Comparison of ENCODE assay signal across 9 mouse cellular contexts in genomic region chr9:50660431-50660830, GRCm38 (mm10). TPM values are rescaled to one million over a fixed set of nuclear protein-coding genes. Genes with fewer than 3 reads are reported as not detected.
DNase-seq lines count a peak whose midpoint lies in the region; ATAC-seq and TF ChIP-seq lines count a peak whose summit lies in the region.
"Had no signal": no experiment of that assay in that cellular context is flagged by ENCODE, and none has a peak within 500 bp of the region (broad histone marks: within the 10 kb centered on the region; RNA-seq: fewer than 3 reads in every experiment).

No protein-coding gene starts in this region.

- WGBS in cerebellum, adult 2 months, result 5% methylated on average over 12 of the region's 12 CpGs
- 18% methylated on average over 12 of the region's 12 CpGs for WGBS in forebrain, embryonic 11.5 days
- 24% methylated on average over 12 of the region's 12 CpGs for WGBS in hindbrain, embryonic 10.5 days
- WGBS in limb, embryonic 13.5 days, result 14% methylated on average over 12 of the region's 12 CpGs
- WGBS in midbrain, embryonic 15.5 days, result 17% methylated on average over 12 of the region's 12 CpGs

- no peak for TF ChIP-seq CTCF in cerebellum, adult 2 months (IDR thresholded peaks at IDR 0.05; ENCODE audit: borderline replicate concordance, insufficient read depth, low read depth, low read length)

- peak; percentile 35 to 38 for DNase-seq in cerebellum, adult 2 months
- DNase-seq in cerebellum, adult 8-10 months, result no peak
- DNase-seq in adrenal gland, postnatal 14 days, result peak; percentile 74
- DNase-seq in forebrain, embryonic 11.5 days (ENCODE audit: low spot score), result no peak
- peak; percentile 30 for DNase-seq in hindbrain, embryonic 10.5 days (ENCODE audit: low spot score)
- DNase-seq in thymus, postnatal 14 days, result peak; percentile 55

- TF ChIP-seq POLR2A in cerebellum, adult 2 months (IDR thresholded peaks at IDR 0.05; ENCODE audit: borderline replicate concordance, insufficient read depth, low read length), result no peak

- ATAC-seq in forebrain, embryonic 11.5 days (replicated peaks; ENCODE audit: low FRiP score), result no peak
- ATAC-seq in limb, embryonic 13.5 days (ENCODE audit: low FRiP score, low read depth), result no peak
- ATAC-seq in midbrain, embryonic 15.5 days (replicated peaks), result no peak

- H3K4me2 ChIP-seq in forebrain, embryonic 11.5 days (ENCODE audit: low read depth, low read length, severe bottlenecking), result peak overlapping the region; percentile 84
- peak overlapping the region; percentile 80 for H3K4me2 ChIP-seq in limb, embryonic 13.5 days (replicated peaks)
- H3K4me2 ChIP-seq in midbrain, embryonic 15.5 days, result peak overlapping the region; percentile 77

- H3K9ac ChIP-seq in forebrain, embryonic 11.5 days (ENCODE audit: low read length), result no peak overlapping the region
- H3K9ac ChIP-seq in limb, embryonic 13.5 days, result peak overlapping the region; percentile 93; the same call in 1 of the 2 replicates
- no peak overlapping the region; the same call in 1 of the 2 replicates for H3K9ac ChIP-seq in midbrain, embryonic 15.5 days

- peak overlapping the region; percentile 66 for H3K27ac ChIP-seq in cerebellum, adult 2 months (ENCODE audit: insufficient read depth, low read length)
- H3K27ac ChIP-seq in forebrain, embryonic 11.5 days (ENCODE audit: low read depth, low read length), result no peak overlapping the region
- H3K27ac ChIP-seq in hindbrain, embryonic 10.5 days, result no peak overlapping the region
- no peak overlapping the region for H3K27ac ChIP-seq in limb, embryonic 13.5 days
- H3K27ac ChIP-seq in midbrain, embryonic 15.5 days, result no peak overlapping the region; the same call in 1 of the 2 replicates

- H3K36me3 ChIP-seq in forebrain, embryonic 11.5 days (ENCODE audit: control insufficient read depth, insufficient read depth, low read length), result no peaks in the 10 kb centered on the region; the same call in 1 of the 2 replicates
- peaks cover 31% of the 10 kb centered on the region for H3K36me3 ChIP-seq in hindbrain, embryonic 10.5 days
- peaks cover 25% of the 10 kb centered on the region for H3K36me3 ChIP-seq in limb, embryonic 13.5 days
- peaks cover 23% of the 10 kb centered on the region for H3K36me3 ChIP-seq in midbrain, embryonic 15.5 days (replicated peaks)

- H3K4me1 ChIP-seq in cerebellum, adult 2 months (ENCODE audit: control insufficient read depth, insufficient read depth, low read length), result peaks cover 3% of the 10 kb centered on the region; the same call in 1 of the 2 replicates
- peaks cover 2% of the 10 kb centered on the region; the same call in 1 of the 2 replicates for H3K4me1 ChIP-seq in forebrain, embryonic 11.5 days (replicated peaks; ENCODE audit: control insufficient read depth, insufficient read depth, low read length)
- peaks cover 18% of the 10 kb centered on the region for H3K4me1 ChIP-seq in hindbrain, embryonic 10.5 days (replicated peaks)
- peaks cover 14% of the 10 kb centered on the region for H3K4me1 ChIP-seq in limb, embryonic 13.5 days
- peaks cover 21% of the 10 kb centered on the region for H3K4me1 ChIP-seq in midbrain, embryonic 15.5 days

- H3K4me3 ChIP-seq in cerebellum, adult 2 months (replicated peaks; ENCODE audit: insufficient read depth, low read depth, low read length), result peak overlapping the region; percentile 82
- H3K4me3 ChIP-seq in forebrain, embryonic 11.5 days (ENCODE audit: low read depth, low read length), result peak overlapping the region; percentile 84
- peak overlapping the region; percentile 96 for H3K4me3 ChIP-seq in hindbrain, embryonic 10.5 days
- H3K4me3 ChIP-seq in limb, embryonic 13.5 days, result peak overlapping the region; percentile 93
- H3K4me3 ChIP-seq in midbrain, embryonic 15.5 days, result peak overlapping the region; percentile 68

- no peaks in the 10 kb centered on the region for H3K9me3 ChIP-seq in forebrain, embryonic 11.5 days (ENCODE audit: control insufficient read depth, low read length)
- no peaks in the 10 kb centered on the region for H3K9me3 ChIP-seq in hindbrain, embryonic 10.5 days
- H3K9me3 ChIP-seq in limb, embryonic 13.5 days, result no peaks in the 10 kb centered on the region
- no peaks in the 10 kb centered on the region for H3K9me3 ChIP-seq in midbrain, embryonic 15.5 days

- no peaks in the 10 kb centered on the region for H3K27me3 ChIP-seq in cerebellum, adult 2 months (ENCODE audit: control insufficient read depth, insufficient read depth, low read length)
- H3K27me3 ChIP-seq in forebrain, embryonic 11.5 days (ENCODE audit: control insufficient read depth, insufficient read depth, low read length), result no peaks in the 10 kb centered on the region
- H3K27me3 ChIP-seq in hindbrain, embryonic 10.5 days (ENCODE audit: insufficient read depth, poor library complexity, severe bottlenecking), result no peaks in the 10 kb centered on the region
- H3K27me3 ChIP-seq in limb, embryonic 13.5 days, result no peaks in the 10 kb centered on the region
- no peaks in the 10 kb centered on the region for H3K27me3 ChIP-seq in midbrain, embryonic 15.5 days (replicated peaks)
- H3K27me3 ChIP-seq: Patski had no signal

RNA-seq across cellular contexts. Expression of gene Dlat, which starts 0.9 kb away (rescaled TPM):
- 78.4 and 82.3 TPM in 2 replicates for polyA plus RNA-seq in cerebellum, adult 2 months (2012; rRNA removed)
- total RNA-seq in adrenal gland, postnatal 14 days (2021), result 252 and 279 TPM in 2 replicates
- 53.2 and 57.7 TPM in 2 replicates for polyA plus RNA-seq in forebrain, embryonic 11.5 days (2014; fragmentation: Nextera tagmentation; extraction: Ambion mirVana)
- polyA plus RNA-seq in hindbrain, embryonic 10.5 days (2016; fragmentation: Nextera tagmentation; extraction: Ambion mirVana), result 43.9 and 53.9 TPM in 2 replicates
- 41.4 and 45.4 TPM in 2 replicates for polyA plus RNA-seq in limb, embryonic 13.5 days (2015; fragmentation: Nextera tagmentation; extraction: Ambion mirVana)
- polyA plus RNA-seq in midbrain, embryonic 15.5 days (2015; fragmentation: Nextera tagmentation; extraction: Ambion mirVana), result 43.9 and 51.9 TPM in 2 replicates

RNA-seq across cellular contexts. Expression of gene Nkapd1, which starts 43.2 kb away (rescaled TPM):
- 11.4 and 12.3 TPM in 2 replicates for polyA plus RNA-seq in cerebellum, adult 2 months (2012; rRNA removed)
- total RNA-seq in adrenal gland, postnatal 14 days (2021), result 24.3 and 25.3 TPM in 2 replicates
- polyA plus RNA-seq in forebrain, embryonic 11.5 days (2014; fragmentation: Nextera tagmentation; extraction: Ambion mirVana), result 23.3 and 24.3 TPM in 2 replicates
- polyA plus RNA-seq in hindbrain, embryonic 10.5 days (2016; fragmentation: Nextera tagmentation; extraction: Ambion mirVana), result 19.0 and 21.4 TPM in 2 replicates
- 24.5 and 26.9 TPM in 2 replicates for polyA plus RNA-seq in limb, embryonic 13.5 days (2015; fragmentation: Nextera tagmentation; extraction: Ambion mirVana)
- polyA plus RNA-seq in midbrain, embryonic 15.5 days (2015; fragmentation: Nextera tagmentation; extraction: Ambion mirVana), result 20.0 and 20.3 TPM in 2 replicates

RNA-seq across cellular contexts. Expression of gene Pih1d2, which starts 43.3 kb away (rescaled TPM):
- 1.8 and 2.3 TPM in 2 replicates for polyA plus RNA-seq in cerebellum, adult 2 months (2012; rRNA removed)
- total RNA-seq in adrenal gland, postnatal 14 days (2021), result 1.6 and 1.9 TPM in 2 replicates
- polyA plus RNA-seq in forebrain, embryonic 11.5 days (2014; fragmentation: Nextera tagmentation; extraction: Ambion mirVana), result 7.2 and 8.6 TPM in 2 replicates
- 9.4 and 9.6 TPM in 2 replicates for polyA plus RNA-seq in hindbrain, embryonic 10.5 days (2016; fragmentation: Nextera tagmentation; extraction: Ambion mirVana)
- 3.7 and 3.8 TPM in 2 replicates for polyA plus RNA-seq in limb, embryonic 13.5 days (2015; fragmentation: Nextera tagmentation; extraction: Ambion mirVana)
- polyA plus RNA-seq in midbrain, embryonic 15.5 days (2015; fragmentation: Nextera tagmentation; extraction: Ambion mirVana), result 4.7 and 5.6 TPM in 2 replicates

RNA-seq across cellular contexts. Expression of gene Timm8b, which starts 56.7 kb away (rescaled TPM):
- 481 and 504 TPM in 2 replicates for polyA plus RNA-seq in cerebellum, adult 2 months (2012; rRNA removed)
- 171 and 184 TPM in 2 replicates for total RNA-seq in adrenal gland, postnatal 14 days (2021)
- 318 and 323 TPM in 2 replicates for polyA plus RNA-seq in forebrain, embryonic 11.5 days (2014; fragmentation: Nextera tagmentation; extraction: Ambion mirVana)
- 317 and 357 TPM in 2 replicates for polyA plus RNA-seq in hindbrain, embryonic 10.5 days (2016; fragmentation: Nextera tagmentation; extraction: Ambion mirVana)
- polyA plus RNA-seq in limb, embryonic 13.5 days (2015; fragmentation: Nextera tagmentation; extraction: Ambion mirVana), result 242 and 267 TPM in 2 replicates
- polyA plus RNA-seq in midbrain, embryonic 15.5 days (2015; fragmentation: Nextera tagmentation; extraction: Ambion mirVana), result 322 and 333 TPM in 2 replicates

RNA-seq across cellular contexts. Expression of gene Sdhd, which starts 56.8 kb away (rescaled TPM):
- polyA plus RNA-seq in cerebellum, adult 2 months (2012; rRNA removed), result 193 and 205 TPM in 2 replicates
- total RNA-seq in adrenal gland, postnatal 14 days (2021), result 554 and 565 TPM in 2 replicates
- 257 and 262 TPM in 2 replicates for polyA plus RNA-seq in forebrain, embryonic 11.5 days (2014; fragmentation: Nextera tagmentation; extraction: Ambion mirVana)
- polyA plus RNA-seq in hindbrain, embryonic 10.5 days (2016; fragmentation: Nextera tagmentation; extraction: Ambion mirVana), result 272 and 320 TPM in 2 replicates
- 257 and 259 TPM in 2 replicates for polyA plus RNA-seq in limb, embryonic 13.5 days (2015; fragmentation: Nextera tagmentation; extraction: Ambion mirVana)
- polyA plus RNA-seq in midbrain, embryonic 15.5 days (2015; fragmentation: Nextera tagmentation; extraction: Ambion mirVana), result 232 and 244 TPM in 2 replicates

Comparison
In these comparisons a context has a peak if more than half of its experiments do, and no peak if none do; other contexts are left out.
1. DNase-seq: peak in cerebellum, adult 2 months (2 of 2), adrenal gland, postnatal 14 days (single experiment), hindbrain, embryonic 10.5 days (single experiment) and thymus, postnatal 14 days (single experiment); none in cerebellum, adult 8-10 months (single experiment) and forebrain, embryonic 11.5 days (single experiment).
2. Peak in every context shown above with its lines, with median percentiles within 50 percentile points of each other: H3K4me3 ChIP-seq and H3K4me2 ChIP-seq.